Mouse (Mus musculus) megakaryocyte progenitor cell, adult 5-6 weeks (primary cell): ENCODE measurements at regions not wholly inside any gene's neighbourhood (a gene's known extent, or its start where the extent isn't known, plus 50 kb on each side); places are given as distances from the start of the nearest gene placed in this dataset.
A peak's percentile ranks its signal among the peaks of the same experiment; 100 is the strongest.

ENCODE experiments used
- ATAC-seq: replicated peaks from 2 replicates; pipeline ENCODE4 v1.8.0; 2016; ENCODE audit warnings: mild to moderate bottlenecking, moderate TSS enrichment, inconsistent platforms; ENCODE audit not compliant: poor library complexity

DNA sequence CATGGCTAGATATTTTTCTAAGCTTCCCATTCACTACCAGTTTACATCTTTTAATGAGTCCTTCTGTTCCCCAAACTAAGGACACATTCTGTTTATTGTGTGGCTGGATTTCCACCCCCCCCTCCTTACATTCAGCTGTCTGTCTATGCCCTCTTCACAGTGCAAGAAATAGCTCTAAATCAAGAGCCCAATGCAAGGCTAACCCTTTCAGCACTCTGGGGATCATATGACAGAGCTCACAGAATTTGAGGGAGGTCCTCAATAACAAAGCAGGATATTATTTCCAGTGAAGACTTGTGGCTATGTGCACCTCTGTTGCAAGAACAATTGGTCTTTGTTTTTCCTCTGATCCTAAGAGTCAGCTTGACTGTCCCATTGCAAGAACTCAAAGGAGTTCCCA, 874.1 kb upstream of the Gje1 start:
- no peak for ATAC-seq

DNA sequence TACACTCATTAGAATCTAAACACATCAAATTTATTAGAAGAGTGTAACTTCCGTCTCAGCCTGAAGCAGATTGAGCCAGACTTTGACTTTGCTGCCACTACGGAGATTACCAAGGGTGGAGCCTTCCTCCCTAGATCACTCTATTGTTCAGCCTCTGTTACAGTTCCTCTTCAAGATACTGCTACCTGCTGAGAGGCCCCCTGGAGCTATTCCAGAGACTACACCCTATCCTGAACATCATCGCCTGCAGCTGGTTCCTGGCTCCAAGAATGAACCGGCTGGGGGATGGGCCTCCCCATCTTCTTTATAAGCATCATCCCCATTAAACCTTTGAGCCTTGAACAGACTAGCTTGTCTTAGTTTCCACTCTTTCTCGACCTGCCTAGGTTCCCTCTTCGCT, 868.1 kb upstream of the Gje1 start:
- no peak for ATAC-seq

- ATAC-seq: no peak
These were observed 846.1 kb upstream of the Gje1 start for GRCm38 (mm10) chr10:15564119-15564518.

DNA sequence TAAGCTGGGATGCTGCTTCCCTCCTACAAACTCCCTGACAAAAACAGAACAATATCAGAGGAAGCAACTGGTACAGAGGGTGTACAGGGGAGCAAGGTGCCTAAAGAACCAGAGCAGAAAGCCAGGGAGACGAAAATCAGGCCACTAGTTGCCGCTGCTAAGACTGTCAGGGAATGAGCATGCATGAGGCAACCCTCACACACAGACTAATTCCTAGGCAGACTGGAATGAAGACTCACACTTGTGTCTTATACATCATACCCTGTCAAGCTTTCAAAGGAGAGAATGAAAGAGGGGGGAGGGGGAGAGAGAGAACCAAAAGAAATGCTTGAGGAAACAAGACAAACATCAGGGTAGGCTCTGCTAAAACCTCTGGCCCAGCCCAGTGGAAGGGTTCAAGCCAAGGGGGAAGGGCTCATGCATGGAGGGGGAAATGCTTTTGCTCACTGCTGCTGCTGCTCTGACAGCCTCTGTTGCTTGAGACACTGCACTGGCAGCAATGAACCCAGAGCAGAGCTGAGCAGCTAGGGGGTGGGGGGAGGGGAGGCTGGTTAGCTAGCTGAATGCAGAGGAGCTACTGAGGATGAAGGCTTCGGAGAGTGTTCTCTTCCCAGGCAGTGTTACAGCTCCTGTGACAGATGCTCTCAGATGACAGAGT, 835.5 kb upstream of the Gje1 start:
- ATAC-seq: no peak

- no peak for ATAC-seq
These were observed 823.9 kb upstream of the Gje1 start for GRCm38 (mm10) chr10:15541797-15542350.

DNA sequence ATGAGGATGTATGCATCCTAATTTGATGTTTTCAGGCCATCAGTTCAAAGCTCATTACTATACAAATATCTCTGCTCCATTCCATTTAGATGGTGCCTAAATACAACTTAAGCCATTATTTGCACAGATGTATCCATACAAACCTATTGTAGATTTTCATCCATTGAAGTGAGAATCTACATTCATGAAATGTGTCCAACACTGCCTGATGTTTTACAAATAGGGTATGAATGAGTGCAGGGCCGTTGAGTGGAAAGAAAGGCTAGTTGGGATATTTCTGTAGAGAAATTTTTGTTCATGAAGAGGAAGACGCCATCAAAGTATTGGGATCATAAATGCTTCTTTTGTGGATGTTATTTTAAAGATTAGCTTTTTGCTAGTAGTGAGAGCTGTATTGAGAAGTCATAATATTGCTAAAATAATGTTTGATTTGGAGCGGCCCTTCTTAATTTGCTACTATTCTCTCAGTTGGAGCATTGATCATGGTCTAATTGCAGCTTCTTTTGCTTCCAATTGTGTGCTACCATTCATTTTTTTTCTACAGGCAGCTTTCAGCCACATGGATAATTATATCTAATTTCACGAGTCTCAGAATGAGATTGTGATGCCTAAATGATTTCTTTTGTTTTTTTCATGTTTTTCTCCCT, 822.9 kb upstream of the Gje1 start:
- no peak for ATAC-seq

GRCm38 (mm10) chr10:15536053-15536452, 818.0 kb upstream of the Gje1 start:
- no peak for ATAC-seq

- no peak for ATAC-seq
These were observed 769.4 kb upstream of the Gje1 start for GRCm38 (mm10) chr10:15487367-15487766.

DNA sequence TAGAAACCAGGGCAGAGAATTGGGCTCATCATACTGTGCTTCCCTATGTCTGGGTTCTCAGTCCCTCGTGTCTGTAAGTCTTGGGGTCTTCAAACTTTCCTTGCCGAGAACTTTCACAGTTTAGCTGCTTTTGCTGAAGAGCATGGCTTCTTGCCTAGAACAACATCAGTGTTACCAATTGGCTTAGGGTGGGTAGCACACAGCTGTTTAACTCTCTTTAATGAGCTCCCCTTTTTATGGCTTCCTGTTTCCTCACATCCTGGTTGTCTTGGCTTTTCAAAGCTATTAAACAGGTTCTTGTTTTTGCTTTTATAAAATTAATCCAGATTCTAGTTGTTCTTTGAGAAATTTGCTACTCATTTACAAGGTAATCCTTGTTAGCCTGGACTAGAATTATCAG, 725.3 kb upstream of the Gje1 start:
- no peak for ATAC-seq

DNA sequence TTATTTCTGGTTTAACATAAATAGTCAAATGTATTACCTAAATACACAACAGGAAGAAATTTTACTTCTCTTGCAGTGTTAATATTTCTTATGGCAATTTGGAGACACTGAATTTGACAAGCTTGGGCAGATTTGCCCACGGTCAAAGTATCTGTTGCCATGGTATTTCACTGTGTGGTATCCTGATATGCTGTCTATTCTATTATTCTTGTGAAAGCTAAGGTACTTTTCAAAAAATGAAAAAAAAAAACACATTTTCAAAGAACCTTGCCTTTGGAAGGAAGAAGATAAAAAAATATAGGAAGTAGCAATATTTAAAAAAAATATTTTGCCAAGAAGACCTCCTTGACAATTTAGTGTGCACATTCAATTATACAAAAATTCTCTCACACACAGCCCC, 723.2 kb upstream of the Gje1 start:
- ATAC-seq: no peak

- ATAC-seq: no peak
These were observed 708.7 kb upstream of the Gje1 start for GRCm38 (mm10) chr10:15426746-15427145.

DNA sequence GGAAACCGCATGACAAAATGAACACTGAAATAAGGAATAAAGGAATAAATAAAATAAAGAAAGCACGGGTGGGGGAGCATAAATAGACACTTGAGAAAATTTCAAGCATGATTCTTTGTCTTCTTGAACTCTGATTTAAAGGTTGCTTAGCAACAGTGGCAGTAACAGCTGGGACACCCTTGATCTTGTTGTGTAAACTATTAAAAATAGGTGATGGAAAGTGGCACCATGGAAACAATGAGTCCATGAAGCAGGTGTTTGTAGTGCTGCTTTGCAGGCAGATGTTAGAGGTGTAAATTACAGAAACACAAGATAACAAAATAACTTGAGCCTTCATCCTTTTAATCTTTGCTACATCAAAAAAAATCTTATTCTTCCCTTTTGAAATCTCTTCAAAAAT, 688.2 kb upstream of the Gje1 start:
- ATAC-seq: no peak

DNA sequence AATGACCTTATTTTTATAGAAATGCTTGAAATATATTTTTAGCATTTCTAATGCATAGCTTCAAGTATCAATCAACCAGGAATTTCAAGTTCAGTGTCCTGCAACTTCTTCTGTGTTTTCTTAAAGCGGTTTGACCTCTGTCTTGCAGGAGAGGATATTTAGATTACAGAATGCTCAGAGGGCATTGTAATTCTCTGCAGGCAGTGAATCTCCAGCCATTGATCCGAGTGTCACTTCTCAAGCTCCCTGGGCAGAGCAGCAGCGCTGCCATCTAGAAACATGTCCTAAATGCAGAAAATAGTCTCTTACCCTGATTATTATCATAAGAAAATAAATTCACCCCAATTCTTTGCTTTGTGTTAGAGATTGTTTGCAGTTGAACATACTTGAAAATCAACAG, 687.7 kb upstream of the Gje1 start:
- ATAC-seq: no peak

GRCm38 (mm10) chr10:15399964-15400363, 682.0 kb upstream of the Gje1 start:
- 0 out of 2 replicates have a peak, but pooled peaks have one; percentile 44 for ATAC-seq

DNA sequence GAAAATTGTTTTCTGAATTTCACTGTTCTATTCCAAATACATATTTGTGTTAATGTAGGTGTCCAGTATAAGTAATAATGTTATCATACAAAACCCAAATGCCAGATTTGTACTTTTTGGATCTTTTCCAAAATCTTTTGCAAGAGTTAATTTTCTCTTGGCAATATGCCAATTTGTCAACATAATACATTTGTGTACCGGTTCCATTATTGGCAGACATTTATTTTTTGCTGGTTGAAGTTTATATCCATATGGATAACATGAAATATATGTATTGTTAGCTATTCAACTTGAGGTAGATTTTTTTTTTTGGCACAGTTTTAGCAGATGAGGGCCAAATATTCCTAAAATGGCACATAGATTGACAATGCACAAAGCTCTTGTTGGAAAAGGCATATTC, 679.1 kb upstream of the Gje1 start:
- ATAC-seq: no peak

DNA sequence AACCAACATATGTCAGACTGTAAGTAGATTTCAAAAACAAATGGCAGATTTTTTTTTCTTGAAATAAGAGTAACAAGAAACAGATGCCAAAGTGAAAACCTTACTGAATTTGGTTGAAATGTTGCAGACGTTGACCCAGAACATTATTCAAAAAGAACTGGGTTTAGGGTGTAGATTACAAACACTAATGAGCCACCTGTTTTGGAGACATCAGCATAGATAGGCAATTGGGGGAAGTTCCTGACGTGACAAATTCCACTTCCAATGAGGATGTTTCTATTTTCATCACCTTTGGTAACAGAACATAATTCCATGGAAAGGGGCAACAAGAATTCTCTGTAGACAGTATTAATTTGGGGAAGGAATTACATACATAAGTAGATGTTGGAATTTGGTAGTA, 677.3 kb upstream of the Gje1 start:
- no peak for ATAC-seq

- peak; percentile 71 for ATAC-seq
These were observed 674.2 kb upstream of the Gje1 start for GRCm38 (mm10) chr10:15392027-15392816.

DNA sequence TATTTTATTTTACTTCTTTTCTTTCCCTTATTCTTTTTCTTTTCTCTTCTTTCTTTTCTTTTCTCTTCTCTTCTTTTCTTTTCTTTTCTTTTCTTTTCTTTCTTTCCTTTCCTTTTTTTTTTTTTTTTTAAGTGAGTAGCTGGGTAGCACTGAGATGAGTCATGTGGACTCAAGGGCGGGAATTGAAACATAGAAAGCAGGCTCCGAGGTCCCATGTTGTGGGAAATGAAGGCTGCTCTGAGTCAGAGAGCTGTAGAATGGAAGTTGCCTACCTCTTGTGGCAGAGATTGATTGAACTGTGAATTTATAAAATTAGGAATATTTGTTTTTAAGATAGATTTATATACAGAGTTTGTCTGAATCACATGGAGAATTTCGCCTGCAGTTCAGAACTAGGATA, 655.6 kb upstream of the Gje1 start:
- ATAC-seq: no peak
